Mouse (Mus musculus) naive thymus-derived CD4-positive, alpha-beta T cell, adult 2 months (primary cell): Measurements from ENCODE around the gene Zfp273.
"Not testable (repeated sequence)": the region's sequence is repeated elsewhere in the genome, so short reads cannot be mapped to it uniquely, and the experiment has no call there.

Experiments
- DNase-seq: peaks from one replicate; pipeline ENCODE4 v3.0.0-alpha.2; 2011; ENCODE audit warnings: low read depth

Gene Zfp273

DNA sequence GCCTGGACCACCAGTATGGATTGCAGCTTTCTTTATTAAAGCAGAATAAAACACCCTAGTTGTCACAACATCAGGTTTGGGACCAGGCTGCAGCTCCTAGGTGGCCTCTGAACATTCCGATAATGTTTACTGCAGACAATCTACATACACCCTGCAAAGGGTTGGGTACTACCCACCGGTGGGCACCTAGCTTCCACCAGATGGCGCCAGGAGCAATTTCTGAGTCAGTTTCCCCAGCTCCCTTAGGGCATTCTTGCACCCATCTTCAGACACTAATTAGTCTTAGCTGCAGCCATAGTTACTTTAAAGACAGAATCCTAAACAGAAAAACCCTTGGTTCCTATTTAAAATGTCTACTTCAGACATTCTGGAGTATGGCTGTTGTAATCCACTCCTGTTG lies 54.4 kb downstream of the Zfp273 start:
- DNase-seq = no peak

DNA sequence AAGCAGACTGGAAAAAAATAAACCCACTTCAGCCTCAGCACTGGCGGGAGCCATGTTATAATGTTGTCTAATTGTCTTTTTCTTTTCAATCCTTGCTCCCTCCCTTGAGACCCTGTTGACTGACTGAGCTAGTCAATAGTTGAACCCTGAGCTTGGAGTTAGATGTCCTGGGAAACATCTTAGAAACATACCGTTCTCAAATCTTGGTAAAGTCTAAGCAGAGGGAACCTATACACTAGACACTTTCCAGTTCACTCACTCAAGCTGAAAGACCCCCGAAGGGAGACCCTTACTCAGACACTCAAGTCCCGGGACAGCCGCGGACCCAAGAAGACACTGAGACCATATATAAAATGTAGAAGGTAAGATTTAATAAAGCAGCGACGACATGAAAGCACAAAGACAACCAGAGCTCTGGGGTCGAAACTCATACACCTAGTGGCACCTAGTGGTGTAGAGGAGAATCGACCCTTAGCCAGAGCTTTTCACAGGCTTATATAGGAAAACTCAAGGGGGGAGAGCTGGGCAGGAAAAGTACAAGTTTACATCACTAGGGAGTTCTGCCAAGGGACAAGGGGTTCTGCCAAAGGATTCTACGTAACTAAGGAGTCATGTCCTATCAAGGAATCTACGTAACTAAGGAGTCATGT lies 62.6 kb downstream of the Zfp273 start:
- not testable (repeated sequence) for DNase-seq
